Mouse (Mus musculus) midbrain, embryonic 10.5 days (tissue): ENCODE data around the gene Ryr3. TPM values are rescaled to one million over a fixed set of nuclear protein-coding genes. Genes with fewer than 3 reads are reported as not detected.

Experiments
- DNase-seq: peaks from one replicate; pipeline ENCODE4 v3.0.0-alpha.2; 2017; ENCODE audit warnings: low spot score
- H3K27ac ChIP-seq: fragments of 300-500 bp; sonication (generic); replicated peaks from 2 replicates; pipeline ENCODE4 v1.5.1; 2016; ENCODE audit warnings: mild to moderate bottlenecking
- H3K27me3 ChIP-seq: fragments of 300-500 bp; sonication (generic); 2 replicates; pipeline ENCODE4 v1.6.1; 2016; ENCODE audit warnings: low read depth, mild to moderate bottlenecking; ENCODE audit not compliant: poor library complexity, severe bottlenecking
- H3K36me3 ChIP-seq: fragments of 300-500 bp; sonication (generic); 2 replicates; pipeline ENCODE4 v1.6.1; 2016; ENCODE audit warnings: mild to moderate bottlenecking, moderate library complexity
- H3K4me1 ChIP-seq: fragments of 300-500 bp; sonication (generic); 2 replicates; pipeline ENCODE4 v1.6.1; 2016
- H3K4me3 ChIP-seq: fragments of 300-500 bp; sonication (generic); 2 replicates; pipeline ENCODE4 v1.5.1; 2016; ENCODE audit warnings: mild to moderate bottlenecking, moderate library complexity
- H3K9me3 ChIP-seq: fragments of 300-500 bp; sonication (generic); replicated peaks from 2 replicates; pipeline ENCODE4 v1.6.1; 2016; ENCODE audit warnings: mild to moderate bottlenecking
- WGBS: fragments of 180-500 bp; shearing (Covaris S2); methylation state at CpG from one replicate; pipeline ENCODE4 v1.1.7; 2016; 5-methylcytosine and 5-hydroxymethylcytosine counted together
- polyA plus RNA-seq: library from polyadenylated mRNA; unstranded; fragments of >200 nt; fragmentation: Nextera tagmentation; extraction: Ambion mirVana; gene quantifications from 2 replicates; pipeline ENCODE4 v1.2.1, GENCODE M21; 2016

Gene Ryr3
- polyA plus RNA-seq, 1 experiment from 2014 or later: 1.0 TPM

GRCm38 (mm10) chr2:113076396-113076795 is 140.5 kb downstream of the Ryr3 start:
- no peaks in the 10 kb centered on the region for H3K27me3 ChIP-seq
- 82% methylated on average over 4 of the region's 4 CpGs for WGBS
- no peaks in the 10 kb centered on the region for H3K9me3 ChIP-seq
- no peak overlapping the region for H3K27ac ChIP-seq
- H3K4me3 ChIP-seq: no peak overlapping the region
- no peaks in the 10 kb centered on the region for H3K36me3 ChIP-seq
- no peaks in the 10 kb centered on the region for H3K4me1 ChIP-seq
- DNase-seq: no peak

GRCm38 (mm10) chr2:113059367-113059766 is 157.5 kb downstream of the Ryr3 start:
- Histone ChIP-seq H3K27ac (no peak overlapping the region), H3K9me3 (no peaks in the 10 kb centered on the region), H3K4me3 (no peak overlapping the region), H3K27me3 (no peaks in the 10 kb centered on the region), H3K36me3 (no peaks in the 10 kb centered on the region), H3K4me1 (no peaks in the 10 kb centered on the region)
- WGBS: 87% methylated on average over 5 of the region's 5 CpGs
- no peak for DNase-seq

- Histone ChIP-seq H3K9me3 (no peaks in the 10 kb centered on the region), H3K27me3 (no peaks in the 10 kb centered on the region), H3K36me3 (no peaks in the 10 kb centered on the region), H3K27ac (no peak overlapping the region), H3K4me3 (no peak overlapping the region), H3K4me1 (no peaks in the 10 kb centered on the region)
- WGBS: 79% methylated on average over 5 of the region's 5 CpGs
- no peak for DNase-seq
These were observed 158.0 kb downstream of the Ryr3 start for GRCm38 (mm10) chr2:113058914-113059313.

GRCm38 (mm10) chr2:113058116-113058515 is 158.8 kb downstream of the Ryr3 start:
- H3K4me3 ChIP-seq: no peak overlapping the region
- no peak for DNase-seq
- H3K4me1 ChIP-seq: no peaks in the 10 kb centered on the region
- WGBS: 88% methylated on average over 3 of the region's 3 CpGs
- no peaks in the 10 kb centered on the region for H3K9me3 ChIP-seq
- H3K27ac ChIP-seq: no peak overlapping the region
- no peaks in the 10 kb centered on the region for H3K36me3 ChIP-seq
- no peaks in the 10 kb centered on the region for H3K27me3 ChIP-seq

GRCm38 (mm10) chr2:113055591-113055990 is 161.3 kb downstream of the Ryr3 start:
- WGBS: 92% methylated on average over 2 of the region's 2 CpGs
- no peak for DNase-seq
- Histone ChIP-seq H3K27ac (no peak overlapping the region), H3K4me3 (no peak overlapping the region), H3K4me1 (no peaks in the 10 kb centered on the region), H3K27me3 (no peaks in the 10 kb centered on the region), H3K36me3 (no peaks in the 10 kb centered on the region), H3K9me3 (no peaks in the 10 kb centered on the region)

- H3K9me3 ChIP-seq: no peaks in the 10 kb centered on the region
- no peak for DNase-seq
- no peaks in the 10 kb centered on the region for H3K27me3 ChIP-seq
- 76% methylated on average over 1 of the region's 1 CpGs for WGBS
- H3K4me1 ChIP-seq: no peaks in the 10 kb centered on the region
- no peak overlapping the region for H3K4me3 ChIP-seq
- H3K27ac ChIP-seq: no peak overlapping the region
- no peaks in the 10 kb centered on the region for H3K36me3 ChIP-seq
These were observed 167.1 kb downstream of the Ryr3 start for GRCm38 (mm10) chr2:113049831-113050230.

- H3K27me3 ChIP-seq: no peaks in the 10 kb centered on the region
- DNase-seq: no peak
- H3K36me3 ChIP-seq: no peaks in the 10 kb centered on the region
- H3K27ac ChIP-seq: no peak overlapping the region
- H3K4me3 ChIP-seq: no peak overlapping the region
- WGBS: 84% methylated on average over 2 of the region's 2 CpGs
- peaks cover 5% of the 10 kb centered on the region; the same call in 1 of the 2 replicates for H3K9me3 ChIP-seq
- H3K4me1 ChIP-seq: peaks cover 3% of the 10 kb centered on the region; the same call in 1 of the 2 replicates
These were observed 180.3 kb downstream of the Ryr3 start for GRCm38 (mm10) chr2:113036550-113036949.

GRCm38 (mm10) chr2:113030689-113031088 is 186.2 kb downstream of the Ryr3 start:
- Histone ChIP-seq H3K4me3 (no peak overlapping the region), H3K9me3 (no peaks in the 10 kb centered on the region), H3K36me3 (no peaks in the 10 kb centered on the region), H3K27me3 (no peaks in the 10 kb centered on the region), H3K4me1 (no peaks in the 10 kb centered on the region), H3K27ac (no peak overlapping the region)
- WGBS: 91% methylated on average over 5 of the region's 5 CpGs
- DNase-seq: no peak

- Histone ChIP-seq H3K9me3 (no peaks in the 10 kb centered on the region), H3K4me3 (no peak overlapping the region), H3K4me1 (no peaks in the 10 kb centered on the region), H3K27me3 (no peaks in the 10 kb centered on the region), H3K27ac (no peak overlapping the region), H3K36me3 (no peaks in the 10 kb centered on the region)
- DNase-seq: no peak
- WGBS: 76% methylated on average over 7 of the region's 7 CpGs
These were observed 197.0 kb downstream of the Ryr3 start for GRCm38 (mm10) chr2:113019896-113020295.

- Histone ChIP-seq H3K27ac (no peak overlapping the region), H3K4me1 (no peaks in the 10 kb centered on the region)
- WGBS: 68% methylated on average over 1 of the region's 1 CpGs
These were observed 198.6 kb downstream of the Ryr3 start for GRCm38 (mm10) chr2:113018278-113018677.

GRCm38 (mm10) chr2:113016236-113016635 is 200.7 kb downstream of the Ryr3 start:
- WGBS: 74% methylated on average over 2 of the region's 2 CpGs
- no peaks in the 10 kb centered on the region for H3K4me1 ChIP-seq
- H3K27me3 ChIP-seq: no peaks in the 10 kb centered on the region
- no peak overlapping the region for H3K4me3 ChIP-seq
- no peak for DNase-seq
- H3K27ac ChIP-seq: no peak overlapping the region
- H3K9me3 ChIP-seq: no peaks in the 10 kb centered on the region
- no peaks in the 10 kb centered on the region for H3K36me3 ChIP-seq

More at GRCm38 (mm10) chr2:113018278-113018677, 198.6 kb downstream of the Ryr3 start:
- Histone ChIP-seq H3K9me3 (no peaks in the 10 kb centered on the region), H3K36me3 (no peaks in the 10 kb centered on the region), H3K4me3 (no peak overlapping the region), H3K27me3 (no peaks in the 10 kb centered on the region)
- no peak for DNase-seq

GRCm38 (mm10) chr2:113008961-113009740 is 207.7 kb downstream of the Ryr3 start:
- H3K4me1 ChIP-seq: 0 out of 2 replicates have a peak, but pooled peaks cover 4% of the 10 kb centered on the region
- no peaks in the 10 kb centered on the region for H3K36me3 ChIP-seq
- H3K9me3 ChIP-seq: no peaks in the 10 kb centered on the region
- WGBS: 83% methylated on average over 11 of the region's 11 CpGs
- DNase-seq: no peak
- H3K4me3 ChIP-seq: no peak overlapping the region
- H3K27ac ChIP-seq: no peak overlapping the region
- H3K27me3 ChIP-seq: no peaks in the 10 kb centered on the region

GRCm38 (mm10) chr2:112998498-112998897 is 218.4 kb downstream of the Ryr3 start:
- H3K36me3 ChIP-seq: no peaks in the 10 kb centered on the region
- WGBS: 88% methylated on average over 3 of the region's 3 CpGs
- no peak overlapping the region for H3K4me3 ChIP-seq
- DNase-seq: no peak
- no peaks in the 10 kb centered on the region for H3K9me3 ChIP-seq
- H3K27me3 ChIP-seq: no peaks in the 10 kb centered on the region
- H3K4me1 ChIP-seq: no peaks in the 10 kb centered on the region
- H3K27ac ChIP-seq: no peak overlapping the region
